Mouse (Mus musculus) cerebellum, postnatal 4 days (tissue): ENCODE results near the gene Olfr569.

ENCODE experiments used
- DNase-seq, 2 experiments: peaks; one replicate each; pipeline ENCODE4 v3.0.0; 2022; ENCODE audit warnings: low spot score in 2 of 2, mixed read lengths in 1 of 2

The Olfr569 gene

GRCm38 (mm10) chr7:102890782-102891181 is at the start of gene Olfr569:
TSS of gene Olfr569 (minus strand) at chr7:102890882.
- no peak for DNase-seq

DNA sequence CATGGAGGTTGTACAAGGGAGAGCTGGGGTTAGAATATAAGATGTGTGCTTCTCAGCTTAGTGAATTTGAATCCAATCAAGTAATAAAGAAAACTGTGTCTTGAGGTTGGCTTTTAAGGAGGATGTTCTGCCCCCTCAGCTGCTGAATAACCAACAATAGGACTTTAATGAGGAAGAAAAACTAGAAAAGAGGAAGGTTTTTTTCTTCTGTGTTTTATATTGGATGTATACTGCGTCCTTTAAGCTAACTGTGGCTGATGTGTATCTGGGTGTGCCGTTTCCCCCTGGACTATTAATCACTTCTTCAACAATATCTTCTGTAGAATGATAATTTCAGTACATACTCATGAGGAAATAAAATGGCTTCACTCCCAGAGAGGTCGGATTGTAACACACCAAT is 36.4 kb upstream of the Olfr569 start:
- no peak for DNase-seq

DNA sequence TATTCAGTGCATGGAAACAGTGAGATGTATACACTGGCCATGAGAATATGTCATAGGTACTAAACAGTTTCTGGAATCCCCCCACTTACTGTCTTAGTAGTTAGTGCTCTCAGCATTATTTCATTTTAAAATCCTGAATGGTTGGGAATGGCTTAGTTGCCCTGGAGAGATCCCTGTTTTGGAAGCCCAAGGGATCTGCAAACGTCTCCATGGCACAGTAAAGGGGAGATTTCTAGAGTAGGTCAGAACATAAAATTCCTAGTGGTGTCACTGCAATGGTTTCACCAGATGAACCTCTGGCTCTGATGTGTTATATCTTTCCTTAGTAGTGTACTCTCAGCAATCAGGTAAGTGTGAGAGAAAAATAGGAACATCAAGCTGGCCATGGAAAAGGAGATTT is 33.4 kb upstream of the Olfr569 start, which contains the start of gene Olfr572:
Olfr572 (plus strand) TSS at position 301 of the 400 bp plus-strand sequence.
- DNase-seq, result no peak

DNA sequence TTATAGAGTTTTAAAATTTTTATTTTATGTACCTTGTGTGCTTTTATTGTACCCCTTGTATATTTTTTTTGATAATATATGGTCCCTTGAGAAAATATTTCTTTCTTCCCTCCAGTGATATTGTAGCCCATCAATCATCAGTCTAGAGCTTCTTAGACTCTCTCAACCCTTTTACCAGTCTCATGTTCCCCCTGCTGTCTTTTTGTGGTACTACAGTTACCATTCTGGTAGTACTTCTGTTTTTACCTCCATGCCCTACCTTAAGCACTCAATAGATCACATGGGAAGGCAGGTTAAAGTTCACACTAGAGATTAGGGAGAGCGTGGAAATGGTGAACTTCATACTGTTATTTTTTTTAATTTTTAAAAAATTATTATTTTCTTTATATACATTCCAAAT is 28.9 kb upstream of the Olfr569 start:
- no peak for DNase-seq

GRCm38 (mm10) chr7:102917032-102917875 is 26.6 kb upstream of the Olfr569 start, which contains the start of gene Olfr571:
TSS of gene Olfr571 (minus strand) at chr7:102917536.
- no peak for DNase-seq

DNA sequence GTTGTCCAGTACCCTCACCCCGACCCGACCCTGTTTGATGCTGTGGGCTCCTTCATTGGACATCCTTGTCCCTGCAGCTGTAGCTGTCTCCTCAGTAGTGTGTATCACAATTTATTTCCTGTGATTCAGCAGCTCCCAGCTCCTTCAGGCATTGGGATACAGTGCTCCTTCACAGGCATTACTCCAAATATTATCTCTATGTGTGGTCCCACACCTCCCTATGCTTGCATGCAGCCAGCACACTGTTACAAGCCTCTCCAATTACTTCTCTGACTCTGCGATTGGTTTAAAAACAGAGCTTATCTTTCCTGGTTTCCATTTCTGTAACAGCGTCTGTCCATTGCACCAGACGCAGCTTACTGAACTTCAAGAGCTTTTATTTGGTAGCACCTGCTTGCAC is 25.7 kb upstream of the Olfr569 start:
- DNase-seq, result no peak

DNA sequence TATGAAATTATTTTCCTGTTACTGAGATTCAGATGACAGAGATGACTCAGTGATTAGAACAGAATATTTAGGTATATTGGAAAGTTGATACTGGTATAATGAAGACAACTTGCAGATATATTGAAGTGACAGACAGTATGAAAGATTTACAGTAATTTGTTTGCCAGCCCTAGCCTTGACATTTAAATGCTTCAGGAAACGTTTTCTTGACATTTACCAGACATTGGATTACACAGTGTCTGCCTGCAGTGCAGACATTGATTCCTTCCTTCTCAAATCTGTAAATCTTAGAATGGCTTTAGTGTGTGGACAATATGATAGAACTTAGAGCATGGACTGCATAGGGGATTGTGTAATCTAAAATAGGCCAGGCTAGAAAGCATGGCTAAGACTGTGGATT is 24.6 kb upstream of the Olfr569 start:
- DNase-seq, result no peak

DNA sequence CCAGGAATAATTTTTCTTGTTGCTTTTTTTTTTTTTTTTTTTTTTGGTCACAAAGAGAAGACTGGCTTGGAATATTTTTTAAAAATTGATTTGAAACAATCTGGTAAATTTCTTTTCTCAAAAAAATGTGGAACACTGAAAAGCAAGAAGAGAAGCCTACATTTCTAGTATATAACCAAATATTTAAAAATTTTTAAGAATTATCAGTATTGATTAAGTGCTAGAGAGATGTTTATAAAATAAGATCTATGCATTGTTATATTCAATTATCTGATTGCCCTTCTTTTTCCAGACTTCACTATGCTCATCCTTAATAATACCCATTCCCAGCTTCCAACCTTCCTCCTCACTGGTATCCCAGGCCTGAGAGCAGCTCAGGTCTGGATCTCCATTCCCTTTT is 13.9 kb downstream of the Olfr569 start, which contains the start of gene Olfr568:
Olfr568 (plus strand) TSS at position 301 of the 400 bp plus-strand sequence.
- no peak for DNase-seq

GRCm38 (mm10) chr7:102858665-102859064 is 32.0 kb downstream of the Olfr569 start, which contains the start of gene Olfr566:
TSS of gene Olfr566 (minus strand) at chr7:102858765.
- DNase-seq, result no peak

- DNase-seq, result no peak
Measured at GRCm38 (mm10) chr7:102855807-102856206, 34.9 kb downstream of the Olfr569 start.
